8 mouse cellular contexts compared by ENCODE assay signal in the genomic region with DNA sequence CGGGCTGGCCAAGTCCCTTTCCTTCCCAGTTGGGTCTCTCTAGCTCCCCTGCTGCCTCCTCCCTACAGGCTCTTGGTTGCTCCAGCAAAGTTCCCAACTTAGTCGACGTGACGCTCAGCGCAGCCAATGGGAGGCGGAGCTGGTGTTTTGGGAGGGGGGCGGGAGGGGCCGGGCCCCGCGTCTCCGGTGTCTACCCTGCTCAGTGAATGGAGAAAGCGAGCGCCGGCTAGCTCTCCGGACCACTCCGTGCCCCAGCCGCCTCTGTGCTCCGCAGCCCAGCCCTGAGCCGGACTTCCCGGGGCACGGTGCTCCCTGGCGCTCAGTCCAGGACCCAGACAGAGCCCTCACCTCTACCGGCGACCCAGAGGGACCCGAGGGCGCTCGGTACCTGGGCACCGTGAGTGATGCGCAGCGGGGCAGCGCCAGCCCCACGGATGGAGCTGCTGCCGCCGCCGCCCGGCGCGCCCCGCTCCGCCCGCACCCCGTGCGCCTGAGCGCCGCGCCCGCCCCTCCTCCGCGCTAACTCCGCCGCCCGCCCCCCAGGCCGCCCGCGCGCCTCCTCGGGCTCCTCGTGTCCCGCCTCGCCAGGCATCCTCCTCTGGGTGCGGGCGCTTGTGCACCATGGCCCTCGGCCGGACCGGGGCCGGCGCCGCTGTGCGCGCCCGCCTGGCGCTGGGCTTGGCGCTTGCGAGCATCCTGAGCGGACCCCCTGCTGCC. TPM values are rescaled to one million over a fixed set of nuclear protein-coding genes. Genes with fewer than 3 reads are reported as not detected.
DNase-seq lines count a peak whose midpoint lies in the region; ATAC-seq lines count a peak whose summit lies in the region.

Gene Slit3 (plus strand): TSS at position 331 of the 717 bp plus-strand sequence.

- H3K4me3 ChIP-seq in hindbrain, embryonic 15.5 days, result peak within 1 kb of the TSS; percentile 63
- H3K4me3 ChIP-seq in stomach, embryonic 16.5 days (replicated peaks; ENCODE audit: low read length), result peak within 1 kb of the TSS; percentile 62

- ATAC-seq in hindbrain, embryonic 15.5 days (ENCODE audit: low FRiP score, low read depth), result peak; percentile 84
- peak; percentile 85 for ATAC-seq in stomach, embryonic 16.5 days (ENCODE audit: insufficient read depth, low FRiP score)

- H3K36me3 ChIP-seq in hindbrain, embryonic 15.5 days, result no peaks in the 10 kb centered on the region
- H3K36me3 ChIP-seq in stomach, embryonic 16.5 days (ENCODE audit: control insufficient read depth, insufficient read depth, low read length), result no peaks in the 10 kb centered on the region

- peak within 1 kb of the TSS; percentile 93 for H3K4me2 ChIP-seq in hindbrain, embryonic 15.5 days
- peak within 1 kb of the TSS; percentile 78 for H3K4me2 ChIP-seq in stomach, embryonic 16.5 days (ENCODE audit: low read depth, low read length)

- H3K4me1 ChIP-seq in hindbrain, embryonic 15.5 days (replicated peaks), result peaks cover 23% of the 10 kb centered on the region
- peaks cover 27% of the 10 kb centered on the region for H3K4me1 ChIP-seq in stomach, embryonic 16.5 days (ENCODE audit: control insufficient read depth, insufficient read depth, low read length)

- H3K9ac ChIP-seq in hindbrain, embryonic 15.5 days, result peak within 1 kb of the TSS; percentile 55
- H3K9ac ChIP-seq in stomach, embryonic 16.5 days (ENCODE audit: low read length), result peak within 1 kb of the TSS; percentile 75

- no peak within 1 kb of the TSS for H3K27ac ChIP-seq in hindbrain, embryonic 15.5 days (replicated peaks)
- peak within 1 kb of the TSS; percentile 31 for H3K27ac ChIP-seq in stomach, embryonic 16.5 days (ENCODE audit: low read length)

- intact Hi-C loops in left cerebral cortex, postnatal 14 days (cut with DNase I), result loop anchor here (5.0 kb wide), 3 partner anchors 56 to 156 kb away; no protein-coding TSS in a partner anchor

- peaks cover 37% of the 10 kb centered on the region for H3K27me3 ChIP-seq in hindbrain, embryonic 15.5 days
- H3K27me3 ChIP-seq in stomach, embryonic 16.5 days (ENCODE audit: control insufficient read depth, insufficient read depth, low read length), result peaks cover 21% of the 10 kb centered on the region

- peak; percentile 64 for DNase-seq in adrenal gland, adult 8-10 months
- DNase-seq in cerebellum, postnatal 10 days, result peak; percentile 49 to 64
- peak; percentile 45 for DNase-seq in gastrocnemius, postnatal 10 days
- DNase-seq in left cerebral cortex, postnatal 14 days (ENCODE audit: low spot score in 2 of 2), result peak in 1 of 2 experiments; percentile 45
- peak; percentile 89 for DNase-seq in mesoderm, embryonic 11.5 days (ENCODE audit: low read depth, low spot score)
- DNase-seq in frontal cortex, postnatal 25 days (ENCODE audit: low spot score in 2 of 2), result no peak

- H3K9me3 ChIP-seq in hindbrain, embryonic 15.5 days, result no peaks in the 10 kb centered on the region
- no peaks in the 10 kb centered on the region for H3K9me3 ChIP-seq in stomach, embryonic 16.5 days (replicated peaks; ENCODE audit: control insufficient read depth, low read length)

- under 1% methylated on average over 75 of the region's 75 CpGs for WGBS in hindbrain, embryonic 15.5 days
- under 1% methylated on average over 60 of the region's 75 CpGs for WGBS in stomach, embryonic 16.5 days

RNA-seq across cellular contexts. Expression of gene Slit3, which starts in this region (rescaled TPM):
- total RNA-seq in adrenal gland, adult 8-10 months (2022), result 10 to 100 TPM; 40.6 to 73.5 (median 56.6) TPM
- 10 to 100 TPM; 12.5 to 17.9 TPM for total RNA-seq in gastrocnemius, postnatal 10 days (2021)
- polyA plus RNA-seq in hindbrain, embryonic 15.5 days (2015; fragmentation: Nextera tagmentation; extraction: Ambion mirVana), result 12.5 and 13.0 TPM in 2 replicates
- total RNA-seq in left cerebral cortex, postnatal 14 days (2021), result 10 to 100 TPM; 58.3 to 58.6 TPM
- polyA plus RNA-seq in stomach, embryonic 16.5 days (2015; fragmentation: Nextera tagmentation; extraction: Ambion mirVana), result 8.2 and 9.4 TPM in 2 replicates

Comparison
In these comparisons a context has a peak if more than half of its experiments do, and no peak if none do; other contexts are left out.
1. DNase-seq: peak in adrenal gland, adult 8-10 months (single experiment), cerebellum, postnatal 10 days (2 of 2), gastrocnemius, postnatal 10 days (single experiment) and mesoderm, embryonic 11.5 days (single experiment); none in frontal cortex, postnatal 25 days (0 of 2).